Mouse (Mus musculus): ENCODE measurements at regions not wholly inside any gene's neighbourhood (a gene's known extent, or its start where the extent isn't known, plus 50 kb on each side); places are given as distances from the start of the nearest gene placed in this dataset.

GRCm38 (mm10) chr3:128206483-128206882 lies 310.4 kb upstream of the Fam241a start:
- no peak for TF ChIP-seq CTCF (IDR thresholded peaks at IDR 0.05)
- DNase-seq = no peak
- intact Hi-C loops (cut with DNase I) = no loop called here
- H3K27ac ChIP-seq = no peak overlapping the region
- H3K4me3 ChIP-seq = no peak overlapping the region

GRCm38 (mm10) chr3:128200574-128201235 lies 304.6 kb upstream of the Fam241a start:
- no peak for DNase-seq
- no peak for TF ChIP-seq CTCF (IDR thresholded peaks at IDR 0.05)
- intact Hi-C loops (cut with DNase I) = no loop called here
- Histone ChIP-seq H3K4me3 (no peak overlapping the region), H3K27ac (no peak overlapping the region)

- no peak for TF ChIP-seq CTCF (IDR thresholded peaks at IDR 0.05)
- intact Hi-C loops (cut with DNase I) = no loop called here
- H3K4me3 ChIP-seq = no peak overlapping the region
- no peak for DNase-seq
- H3K27ac ChIP-seq = no peak overlapping the region
These were observed 303.3 kb upstream of the Fam241a start for GRCm38 (mm10) chr3:128199466-128199865.

GRCm38 (mm10) chr3:128192046-128192800 lies 296.1 kb upstream of the Fam241a start:
- no peak overlapping the region for H3K27ac ChIP-seq
- no peak overlapping the region for H3K4me3 ChIP-seq
- no peak for DNase-seq
- no peak for TF ChIP-seq CTCF (IDR thresholded peaks at IDR 0.05)
- intact Hi-C loops (cut with DNase I) = no loop called here

- no peak overlapping the region for H3K27ac ChIP-seq
- H3K4me3 ChIP-seq = no peak overlapping the region
- intact Hi-C loops (cut with DNase I) = no loop called here
- no peak for TF ChIP-seq CTCF (IDR thresholded peaks at IDR 0.05)
- no peak for DNase-seq
These were observed 291.4 kb upstream of the Fam241a start for GRCm38 (mm10) chr3:128187330-128188044.

- Histone ChIP-seq H3K27ac (no peak overlapping the region), H3K4me3 (no peak overlapping the region)
- peak; percentile 32; the same call in 1 of the 2 replicates for TF ChIP-seq CTCF (IDR thresholded peaks at IDR 0.05)
- intact Hi-C loops (cut with DNase I) = no loop called here
- no peak for DNase-seq
These were observed 290.2 kb upstream of the Fam241a start for GRCm38 (mm10) chr3:128186278-128186677.

- no peak for DNase-seq
- Histone ChIP-seq H3K27ac (no peak overlapping the region), H3K4me3 (no peak overlapping the region)
- intact Hi-C loops (cut with DNase I) = no loop called here
- no peak for TF ChIP-seq CTCF (IDR thresholded peaks at IDR 0.05)
These were observed 285.2 kb upstream of the Fam241a start for GRCm38 (mm10) chr3:128181221-128181908.

- no peak for DNase-seq
- H3K27ac ChIP-seq = no peak overlapping the region
- intact Hi-C loops (cut with DNase I) = no loop called here
- H3K4me3 ChIP-seq = no peak overlapping the region
- no peak for TF ChIP-seq CTCF (IDR thresholded peaks at IDR 0.05)
These were observed 253.1 kb upstream of the Fam241a start for GRCm38 (mm10) chr3:128149216-128149615.

GRCm38 (mm10) chr3:128145329-128145728 lies 249.2 kb upstream of the Fam241a start:
- intact Hi-C loops (cut with DNase I) = no loop called here
- H3K27ac ChIP-seq = no peak overlapping the region
- no peak overlapping the region for H3K4me3 ChIP-seq
- no peak for DNase-seq
- TF ChIP-seq CTCF (IDR thresholded peaks at IDR 0.05) = no peak

- intact Hi-C loops (cut with DNase I) = no loop called here
- no peak for DNase-seq
- no peak for TF ChIP-seq CTCF (IDR thresholded peaks at IDR 0.05)
- H3K4me3 ChIP-seq = no peak overlapping the region
- no peak overlapping the region for H3K27ac ChIP-seq
These were observed 231.7 kb upstream of the Fam241a start for GRCm38 (mm10) chr3:128127836-128128235.

- intact Hi-C loops (cut with DNase I) = no loop called here
- no peak for TF ChIP-seq CTCF (IDR thresholded peaks at IDR 0.05)
- H3K4me3 ChIP-seq = no peak overlapping the region
- H3K27ac ChIP-seq = no peak overlapping the region
- no peak for DNase-seq
These were observed 230.5 kb upstream of the Fam241a start for GRCm38 (mm10) chr3:128126664-128127063.

- no peak for DNase-seq
- intact Hi-C loops (cut with DNase I) = no loop called here
- no peak for TF ChIP-seq CTCF (IDR thresholded peaks at IDR 0.05)
- Histone ChIP-seq H3K27ac (no peak overlapping the region), H3K4me3 (no peak overlapping the region)
These were observed 226.0 kb upstream of the Fam241a start for GRCm38 (mm10) chr3:128122111-128122510.
